Mouse (Mus musculus) CH12.LX (cell line): ENCODE data around the gene Agap1. TPM values are rescaled to one million over a fixed set of nuclear protein-coding genes. Genes with fewer than 3 reads are reported as not detected.

Experiments
- DNase-seq: peaks from one replicate; pipeline ENCODE4 v3.0.0-alpha.2; 2013; ENCODE audit errors: extremely low read depth
- H3K27ac ChIP-seq: 2 replicates; pipeline ENCODE4 v1.5.1; 2012; ENCODE audit warnings: low read depth, mild to moderate bottlenecking, control low read depth, moderate library complexity; ENCODE audit not compliant: insufficient read depth
- H3K27me3 ChIP-seq: replicated peaks from 2 replicates; pipeline ENCODE3; 2012; ENCODE audit warnings: inconsistent platforms
- H3K36me3 ChIP-seq, 2 experiments: replicated peaks in 1 of 2; 2 replicates each; pipeline versions ENCODE3 to v1.6.1; 2012; ENCODE audit warnings: inconsistent platforms in 1 of 2, low read length in 1 of 2, mild to moderate bottlenecking in 1 of 2, mixed read lengths in 1 of 2, moderate library complexity in 1 of 2; ENCODE audit not compliant: control insufficient read depth in 1 of 2, insufficient read depth in 1 of 2
- H3K4me1 ChIP-seq, 2 experiments: 2 replicates each; pipeline ENCODE4 v1.6.1; 2012; ENCODE audit warnings: inconsistent platforms in 1 of 2, moderate library complexity in 1 of 2; ENCODE audit not compliant: insufficient read depth in 2 of 2, control insufficient read depth in 1 of 2
- H3K4me2 ChIP-seq: 2 replicates; pipeline ENCODE4 v1.6.1; 2012; ENCODE audit warnings: low read depth, mild to moderate bottlenecking, control low read depth; ENCODE audit not compliant: poor library complexity, insufficient read depth, severe bottlenecking
- H3K4me3 ChIP-seq, 3 experiments: fragments of 150-350 bp in 1 of 3; sonication (generic) in 1 of 3; replicated peaks in 1 of 3; 2 replicates each; pipeline versions ENCODE3 to v1.5.1; 2011 to 2012; ENCODE audit warnings: low read depth in 2 of 3, low read length in 2 of 3, mild to moderate bottlenecking in 2 of 3, moderate library complexity in 2 of 3, control low read depth in 1 of 3, improper control_type of control experiment in 1 of 3, inconsistent platforms in 1 of 3, mixed read lengths in 1 of 3; ENCODE audit not compliant: poor library complexity in 1 of 3
- H3K79me2 ChIP-seq: replicated peaks from 2 replicates; pipeline ENCODE4 v1.6.1; 2012; ENCODE audit warnings: mild to moderate bottlenecking, moderate library complexity; ENCODE audit not compliant: control insufficient read depth, poor library complexity, insufficient read depth, severe bottlenecking; ENCODE audit errors: extremely low read depth
- H3K9ac ChIP-seq: 2 replicates; pipeline ENCODE4 v1.6.1; 2012; ENCODE audit warnings: low read depth, mild to moderate bottlenecking, control low read depth, moderate library complexity; ENCODE audit not compliant: insufficient read depth
- H3K9me3 ChIP-seq: replicated peaks from 2 replicates; pipeline ENCODE3; 2012; ENCODE audit warnings: low read length, inconsistent platforms, mixed read lengths
- BHLHE40 ChIP-seq: IDR thresholded peaks from 2 replicates; pipeline ENCODE4 v1.6.1; 2011; ENCODE audit warnings: mild to moderate bottlenecking, low read depth, low read length, improper control_type of control experiment
- CHD1 ChIP-seq: IDR thresholded peaks from 2 replicates; pipeline ENCODE4 v1.6.1; 2012; ENCODE audit warnings: low read depth, low read length, improper control_type of control experiment, inconsistent platforms
- CTCF ChIP-seq, 2 experiments: IDR thresholded peaks in 1 of 2; conservative IDR thresholded peaks in 1 of 2; 2 replicates each; pipeline ENCODE4 v1.5.1; 2011 to 2012; ENCODE audit warnings: low read depth in 2 of 2, low read length in 2 of 2, improper control_type of control experiment in 1 of 2, inconsistent platforms in 1 of 2, mild to moderate bottlenecking in 1 of 2, moderate library complexity in 1 of 2
- ELF1 ChIP-seq: IDR thresholded peaks from 2 replicates; pipeline ENCODE4 v1.6.1; 2014; ENCODE audit warnings: low read depth, mild to moderate bottlenecking, inconsistent platforms, low read length, improper control_type of control experiment
- ETS1 ChIP-seq: conservative IDR thresholded peaks from 2 replicates; pipeline ENCODE4 v1.6.1; 2012; ENCODE audit warnings: low read depth, mild to moderate bottlenecking, inconsistent platforms, low read length, improper control_type of control experiment, moderate library complexity
- IRF4 ChIP-seq: IDR thresholded peaks from 2 replicates; pipeline ENCODE4 v1.6.1; 2014; ENCODE audit warnings: low read depth, mild to moderate bottlenecking, inconsistent platforms, low read length, improper control_type of control experiment
- MAFK ChIP-seq: IDR thresholded peaks from 2 replicates; pipeline ENCODE4 v1.6.1; 2011; ENCODE audit warnings: low read length, improper control_type of control experiment; ENCODE audit not compliant: insufficient replicate concordance
- MXI1 ChIP-seq: IDR thresholded peaks from 2 replicates; pipeline ENCODE4 v1.6.1; 2011; ENCODE audit warnings: mild to moderate bottlenecking, low read depth, low read length, improper control_type of control experiment
- MYC ChIP-seq: IDR thresholded peaks from 2 replicates; pipeline ENCODE4 v1.6.1; 2011; ENCODE audit warnings: low read depth, mild to moderate bottlenecking, improper control_type of control experiment, low read length
- NELFE ChIP-seq: IDR thresholded peaks from 2 replicates; pipeline ENCODE4 v1.6.1; 2011; ENCODE audit warnings: low read depth, low read length, improper control_type of control experiment
- NRF1 ChIP-seq: IDR thresholded peaks from 2 replicates; pipeline ENCODE4 v1.6.1; 2014; ENCODE audit warnings: low read depth, mild to moderate bottlenecking, inconsistent platforms, low read length, improper control_type of control experiment, moderate library complexity
- PAX5 ChIP-seq: IDR thresholded peaks from 2 replicates; pipeline ENCODE4 v1.6.1; 2012; ENCODE audit warnings: low read length, inconsistent platforms, mixed read lengths
- POLR2A ChIP-seq: IDR thresholded peaks from 2 replicates; pipeline ENCODE4 v1.6.1; 2011; ENCODE audit warnings: low read depth, mild to moderate bottlenecking, improper control_type of control experiment, low read length
- POLR2AphosphoS2 ChIP-seq: IDR thresholded peaks from 2 replicates; pipeline ENCODE4 v1.6.1; 2011; ENCODE audit warnings: low read depth, low read length, improper control_type of control experiment
- RAD21 ChIP-seq: IDR thresholded peaks from 2 replicates; pipeline ENCODE4 v1.6.1; 2011; ENCODE audit warnings: low read depth, mild to moderate bottlenecking, low read length, improper control_type of control experiment, moderate library complexity
- RCOR1 ChIP-seq: conservative IDR thresholded peaks from 2 replicates; pipeline ENCODE4 v1.6.1; 2012; ENCODE audit warnings: low read depth, mild to moderate bottlenecking, inconsistent platforms, low read length, improper control_type of control experiment
- SMC3 ChIP-seq: IDR thresholded peaks from 2 replicates; pipeline ENCODE4 v1.6.1; 2011; ENCODE audit warnings: low read depth, low read length, improper control_type of control experiment
- TCF12 ChIP-seq: IDR thresholded peaks from 2 replicates; pipeline ENCODE4 v1.6.1; 2014; ENCODE audit warnings: low read depth, mild to moderate bottlenecking, inconsistent platforms, low read length, improper control_type of control experiment
- UBTF ChIP-seq: IDR thresholded peaks from 2 replicates; pipeline ENCODE4 v1.6.1; 2012; ENCODE audit warnings: low read depth, mild to moderate bottlenecking, inconsistent platforms, low read length, improper control_type of control experiment, moderate library complexity
- ZC3H11A ChIP-seq: IDR thresholded peaks from 2 replicates; pipeline ENCODE4 v1.6.1; 2012; ENCODE audit warnings: low read depth, mild to moderate bottlenecking, inconsistent platforms, low read length, improper control_type of control experiment
- ZMIZ1 ChIP-seq: IDR thresholded peaks from 2 replicates; pipeline ENCODE4 v1.6.1; 2012; ENCODE audit warnings: low read depth, mild to moderate bottlenecking, inconsistent platforms, low read length, improper control_type of control experiment
- ZNF384 ChIP-seq: IDR thresholded peaks from 2 replicates; pipeline ENCODE4 v1.6.1; 2012; ENCODE audit warnings: low read depth, low read length, improper control_type of control experiment, inconsistent platforms
- dilution Hi-C: fragments of 300-500 bp; cut with MboI; formaldehyde crosslinking; loops from 2 replicates; pipeline ENCODE4 v1.14.3; 2020; ENCODE audit warnings: low sequenced_read_pairs; ENCODE audit not compliant: extremely low pct_unique_long_range_greater_than_20kb, extremely low pct_ligation_motif_present
- in situ Hi-C: fragments of 300-500 bp; cut with MboI; formaldehyde crosslinking; loops from 3 replicates; pipeline ENCODE4 v1.14.3; 2019; ENCODE audit warnings: low sequenced_read_pairs, low pct_ligation_motif_present, low pct_unique_long_range_greater_than_20kb, mixed read lengths
- polyA plus RNA-seq: library from polyadenylated mRNA; unstranded; fragments of >175 nt; gene quantifications from 2 replicates; pipeline ENCODE4 v1.2.1, GENCODE M21; 2012; ENCODE audit warnings: low read depth; ENCODE audit not compliant: insufficient read length
- total RNA-seq, 2 experiments: library from RNA; depleted of rRNA; stranded (reverse); fragments of 300-350 nt in 1 of 2; fragments of >200 nt in 1 of 2; gene quantifications; 2 replicates each; pipeline ENCODE4 v1.2.3; 2012 to 2014

Gene Agap1
- total and polyA plus RNA-seq, 3 experiments: not detected

DNA sequence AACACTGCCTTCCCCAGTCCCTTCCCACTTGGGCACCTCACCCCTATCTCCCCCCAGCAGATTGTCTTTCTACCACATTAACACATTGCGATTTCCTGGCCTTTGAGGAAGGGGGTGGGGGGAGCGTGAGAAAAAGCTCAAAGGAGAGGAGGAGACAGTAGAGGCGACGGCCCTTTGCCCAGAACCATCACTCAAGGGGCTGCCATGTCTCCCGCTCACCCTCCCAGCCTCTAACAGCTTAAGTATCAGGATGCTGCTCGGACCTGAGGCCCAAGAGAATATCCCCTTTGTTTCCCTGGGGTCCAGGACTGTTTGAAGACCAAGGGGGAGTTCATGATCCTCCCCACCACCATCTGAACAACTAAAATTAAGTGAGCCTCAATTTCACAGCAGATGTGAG is 474.6 kb downstream of the Agap1 start:
- Histone ChIP-seq H3K79me2 (no peaks in the 10 kb centered on the region), H3K27ac (no peak overlapping the region), H3K9ac (no peak overlapping the region), H3K36me3 (no peaks in the 10 kb centered on the region), H3K4me1 (no peaks in the 10 kb centered on the region), H3K9me3 (peaks cover 92% of the 10 kb centered on the region), H3K27me3 (no peaks in the 10 kb centered on the region), H3K4me2 (no peak overlapping the region), H3K4me3 (no peak overlapping the region)
- dilution Hi-C loops: no loop called here
- TF ChIP-seq NELFE: no peak
- TF ChIP-seq ZMIZ1: no peak
- no peak for TF ChIP-seq ZNF384
- no peak for TF ChIP-seq IRF4
- no peak for TF ChIP-seq ZC3H11A
- no peak for TF ChIP-seq MYC
- no peak for TF ChIP-seq MXI1
- no peak for TF ChIP-seq CTCF (conservative IDR thresholded peaks at IDR 0.05 in 1 of 2, IDR thresholded peaks at IDR 0.05 in 1 of 2; ENCODE audit: low read depth in 2 of 2, low read length in 2 of 2)
- TF ChIP-seq PAX5: no peak
- TF ChIP-seq ETS1: no peak
- no peak for DNase-seq
- in situ Hi-C loops: no loop called here

- Histone ChIP-seq H3K9me3 (peaks cover 87% of the 10 kb centered on the region), H3K36me3 (no peaks in the 10 kb centered on the region)
Observed at GRCm38 (mm10) chr1:89929721-89930505, 475.3 kb downstream of the Agap1 start.

GRCm38 (mm10) chr1:89930551-89930950 is 475.9 kb downstream of the Agap1 start:
- DNase-seq: no peak
- Histone ChIP-seq H3K9ac (no peak overlapping the region), H3K4me1 (no peaks in the 10 kb centered on the region), H3K79me2 (no peaks in the 10 kb centered on the region), H3K4me2 (no peak overlapping the region), H3K27me3 (no peaks in the 10 kb centered on the region), H3K27ac (no peak overlapping the region), H3K36me3 (no peaks in the 10 kb centered on the region), H3K4me3 (no peak overlapping the region), H3K9me3 (peaks cover 86% of the 10 kb centered on the region)
- TF ChIP-seq MAFK (no peak), NRF1 (no peak), ZC3H11A (no peak), CHD1 (no peak), ETS1 (no peak), POLR2A (no peak), TCF12 (no peak), ELF1 (no peak), RCOR1 (no peak), UBTF (no peak), RAD21 (no peak)
- dilution Hi-C loops (no loop called here), in situ Hi-C loops (no loop called here)

More at GRCm38 (mm10) chr1:89929721-89930505, 475.3 kb downstream of the Agap1 start:
- in situ Hi-C loops: no loop called here
- Histone ChIP-seq H3K9ac (no peak overlapping the region), H3K27ac (no peak overlapping the region), H3K79me2 (no peaks in the 10 kb centered on the region), H3K4me3 (no peak overlapping the region), H3K4me2 (no peak overlapping the region), H3K27me3 (no peaks in the 10 kb centered on the region), H3K4me1 (no peaks in the 10 kb centered on the region)
- TF ChIP-seq SMC3 (no peak), BHLHE40 (no peak), POLR2AphosphoS2 (no peak)
- DNase-seq: no peak
- dilution Hi-C loops: no loop called here
